Mouse (Mus musculus): ENCODE measurements around the gene Ccdc7a.
A peak's percentile ranks its signal among the peaks of the same experiment; 100 is the strongest.

The Ccdc7a gene

DNA sequence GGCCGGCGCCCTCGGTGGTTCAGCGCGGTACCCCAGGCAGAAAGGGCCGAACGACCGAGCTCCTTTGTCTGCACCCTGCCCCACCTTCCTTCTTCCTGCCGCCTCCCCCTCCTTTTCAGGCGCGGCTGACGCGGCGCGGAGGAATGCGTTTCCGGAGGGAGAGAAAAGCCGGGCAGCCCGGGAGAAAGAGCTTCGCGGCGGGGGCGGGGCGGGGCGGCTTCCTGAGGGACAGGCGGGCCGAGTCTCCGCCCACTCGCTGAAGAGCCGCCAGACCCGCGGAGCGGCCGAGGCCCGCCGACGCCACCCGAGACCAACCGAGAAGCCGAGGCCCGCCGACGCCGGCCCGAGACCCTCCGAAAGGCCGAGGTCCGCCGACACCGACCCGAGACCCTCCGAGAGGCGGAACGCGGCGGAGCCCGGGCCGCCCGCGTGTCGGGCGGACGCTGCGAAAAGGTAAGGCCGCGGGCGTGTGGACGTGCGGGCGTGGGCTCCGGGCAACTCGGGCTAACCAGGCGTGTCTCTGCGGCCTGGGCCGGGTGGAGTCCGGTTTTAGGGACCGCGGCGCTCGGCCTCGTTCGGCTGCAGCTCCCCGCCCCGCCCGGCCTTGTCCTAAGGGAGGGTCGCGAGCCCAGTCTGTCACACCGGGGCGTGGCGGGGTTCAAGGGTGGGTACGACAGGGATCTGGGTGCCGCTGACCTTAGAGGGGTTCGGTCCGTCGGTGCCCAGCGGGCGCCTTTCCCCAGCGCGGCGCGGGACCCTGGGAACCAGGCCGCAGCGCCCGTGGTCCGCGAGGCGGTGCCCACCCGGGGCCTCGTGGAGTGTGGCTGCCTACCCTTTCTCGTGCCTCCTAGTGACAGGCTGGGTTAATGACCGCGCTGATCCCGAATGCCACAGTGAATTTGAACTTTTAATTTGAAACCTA lies 379.5 kb downstream of the Ccdc7a start, which contains the start of gene Itgb1:
Gene Itgb1, plus strand, starts transcription at position 148 of the 922 bp plus-strand sequence.
- peak; percentile 92 for DNase-seq

DNA sequence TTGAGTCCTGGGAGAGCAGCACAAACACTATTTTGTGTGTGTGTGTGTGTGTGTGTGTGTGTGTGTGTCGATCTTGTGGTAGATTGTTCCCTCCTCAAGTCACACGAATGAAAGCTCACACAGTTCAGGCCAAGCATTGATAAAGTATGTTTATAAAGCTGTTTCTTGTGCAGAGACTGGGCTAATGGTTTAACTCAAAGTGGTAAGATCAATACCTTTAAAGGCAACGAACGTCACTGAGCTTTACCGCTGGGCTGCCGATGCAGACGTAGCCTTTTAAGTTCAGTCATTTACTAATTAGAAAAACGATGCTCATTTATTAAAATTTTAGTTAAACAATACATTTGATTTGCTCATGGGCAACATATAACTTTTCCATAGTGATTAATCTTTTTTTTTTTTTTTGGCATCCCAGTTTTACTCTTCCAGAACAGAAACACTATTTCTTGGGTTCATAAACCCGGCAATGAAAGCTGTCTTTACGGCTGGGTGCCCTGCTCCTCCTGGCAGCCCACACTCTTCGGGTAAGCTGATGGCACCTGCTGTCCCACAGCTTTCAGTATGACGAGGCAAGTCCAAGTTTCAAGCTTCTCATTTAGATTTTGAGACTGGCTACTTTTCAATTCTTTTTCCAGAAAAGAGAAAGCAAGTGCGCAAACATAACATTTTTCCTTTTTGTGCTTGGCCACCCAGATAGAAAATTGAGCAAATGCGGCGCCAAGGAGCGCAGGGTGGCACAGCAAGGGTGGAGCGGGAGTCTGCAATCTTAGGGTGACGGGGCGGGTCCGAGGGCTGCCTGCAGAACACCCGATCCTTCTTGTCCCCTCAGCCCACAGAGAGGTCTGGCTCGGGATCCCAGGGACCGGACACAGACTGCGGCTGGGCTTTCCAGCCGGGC lies 380.5 kb downstream of the Ccdc7a start:
- no peak for DNase-seq
